Mouse (Mus musculus) olfactory bulb, adult 2 months (tissue): Measurements from ENCODE around the gene Il15. TPM values are rescaled to one million over a fixed set of nuclear protein-coding genes. Genes with fewer than 3 reads are reported as not detected.

Experiments
- H3K27ac ChIP-seq: fragments of 200-500 bp; 2 replicates; pipeline ENCODE4 v1.5.1; 2012; ENCODE audit warnings: low read depth, low read length; ENCODE audit not compliant: insufficient read depth
- H3K4me1 ChIP-seq: fragments of 200-500 bp; 2 replicates; pipeline ENCODE4 v1.6.1; 2012; ENCODE audit warnings: low read length; ENCODE audit not compliant: control insufficient read depth, insufficient read depth
- H3K4me3 ChIP-seq: fragments of 200-500 bp; 2 replicates; pipeline ENCODE4 v1.5.1; 2012; ENCODE audit warnings: mild to moderate bottlenecking, low read depth, low read length, moderate library complexity; ENCODE audit not compliant: insufficient read depth
- CTCF ChIP-seq: fragments of 200-500 bp; IDR thresholded peaks from 2 replicates; pipeline ENCODE4 v1.5.1; 2012; ENCODE audit warnings: low read depth, mild to moderate bottlenecking, low read length, moderate library complexity; ENCODE audit not compliant: insufficient read depth
- POLR2A ChIP-seq: fragments of 200-500 bp; IDR thresholded peaks from 2 replicates; pipeline ENCODE4 v1.6.1; 2012; ENCODE audit warnings: mild to moderate bottlenecking, low read depth, low read length, moderate library complexity; ENCODE audit not compliant: insufficient read depth
- WGBS: fragments of 180-500 bp; shearing (Covaris S2); methylation state at CpG from one replicate; pipeline ENCODE4 v1.1.7; 2018; 5-methylcytosine and 5-hydroxymethylcytosine counted together
- polyA plus RNA-seq: library from polyadenylated mRNA; stranded (reverse); fragments of >200 nt; gene quantifications from 2 replicates; pipeline ENCODE4 v1.2.4, GENCODE M21; 2012; ENCODE audit warnings: low replicate concordance; ENCODE audit not compliant: missing spikeins, insufficient read depth, insufficient read length

The Il15 gene
- polyA plus RNA-seq, 1 experiment = not detected

DNA sequence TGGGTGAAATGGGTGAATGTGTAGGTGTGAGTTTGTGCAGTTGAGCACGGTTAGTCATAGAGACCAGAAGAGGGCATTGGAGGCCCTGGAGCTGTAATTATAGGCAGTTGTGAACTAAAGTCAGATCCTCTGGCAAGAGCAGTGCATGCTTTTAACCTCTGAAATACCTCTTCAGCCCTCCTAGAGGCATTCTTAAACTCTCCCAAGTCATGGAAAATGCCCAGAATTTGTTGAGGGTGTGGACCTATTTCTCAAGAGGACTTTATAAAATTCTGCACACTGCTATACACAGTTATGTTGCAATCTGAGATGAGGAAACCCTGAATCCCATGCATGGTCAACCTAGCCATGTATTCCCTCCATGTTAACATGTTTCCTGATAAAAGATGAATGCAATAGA lies 77.0 kb downstream of the Il15 start:
- H3K27ac ChIP-seq = no peak overlapping the region
- no peak overlapping the region for H3K4me3 ChIP-seq
- no peak for TF ChIP-seq POLR2A
- no peak for TF ChIP-seq CTCF
- H3K4me1 ChIP-seq = no peaks in the 10 kb centered on the region
- 34% methylated on average over 1 of the region's 1 CpGs for WGBS

DNA sequence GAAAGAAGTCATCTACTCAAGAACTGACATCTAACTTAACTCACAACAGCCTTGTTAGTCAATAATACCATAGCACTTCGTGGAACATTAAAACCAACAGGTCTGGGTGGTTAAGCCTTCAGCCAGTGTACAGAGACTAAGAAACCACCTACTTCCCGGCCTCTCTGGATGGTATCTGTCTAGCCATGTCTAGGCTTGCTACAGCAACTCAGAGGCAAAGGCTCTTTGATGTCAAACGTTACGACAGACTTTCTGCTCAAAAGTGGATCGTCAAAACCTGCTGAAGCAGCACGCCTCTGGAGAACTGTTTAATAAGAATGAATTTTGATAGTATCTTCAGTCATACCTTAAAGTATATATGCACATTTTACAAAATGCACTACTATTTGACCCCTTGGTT lies 77.4 kb downstream of the Il15 start:
- H3K4me3 ChIP-seq = no peak overlapping the region
- 90% methylated on average over 6 of the region's 6 CpGs for WGBS

DNA sequence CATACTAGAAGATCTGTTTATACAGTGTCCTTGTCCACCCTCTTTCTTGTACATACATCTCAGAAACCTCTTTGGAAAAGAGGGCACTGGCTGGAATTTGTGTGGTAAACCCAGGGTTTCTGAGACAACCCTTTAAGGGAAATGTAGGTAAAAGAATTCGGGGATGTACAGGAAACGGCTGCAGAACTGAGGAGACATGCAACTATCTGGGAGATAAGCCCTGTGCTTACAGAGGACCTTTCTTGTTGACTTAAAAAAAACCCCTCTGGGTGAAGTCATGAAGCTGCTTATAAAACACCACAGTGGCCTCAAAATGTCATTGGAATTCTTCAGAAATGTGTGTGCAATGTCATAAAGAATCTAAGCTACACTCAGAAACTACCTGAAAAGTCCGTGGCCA lies 85.6 kb downstream of the Il15 start:
- 88% methylated on average over 3 of the region's 3 CpGs for WGBS
- Histone ChIP-seq H3K27ac (no peak overlapping the region), H3K4me3 (no peak overlapping the region), H3K4me1 (no peaks in the 10 kb centered on the region)
- TF ChIP-seq CTCF (no peak), POLR2A (no peak)

More for the DNA sequence above, 77.4 kb downstream of the Il15 start:
- Histone ChIP-seq H3K4me1 (no peaks in the 10 kb centered on the region), H3K27ac (no peak overlapping the region)
- no peak for TF ChIP-seq POLR2A
- TF ChIP-seq CTCF = no peak

DNA sequence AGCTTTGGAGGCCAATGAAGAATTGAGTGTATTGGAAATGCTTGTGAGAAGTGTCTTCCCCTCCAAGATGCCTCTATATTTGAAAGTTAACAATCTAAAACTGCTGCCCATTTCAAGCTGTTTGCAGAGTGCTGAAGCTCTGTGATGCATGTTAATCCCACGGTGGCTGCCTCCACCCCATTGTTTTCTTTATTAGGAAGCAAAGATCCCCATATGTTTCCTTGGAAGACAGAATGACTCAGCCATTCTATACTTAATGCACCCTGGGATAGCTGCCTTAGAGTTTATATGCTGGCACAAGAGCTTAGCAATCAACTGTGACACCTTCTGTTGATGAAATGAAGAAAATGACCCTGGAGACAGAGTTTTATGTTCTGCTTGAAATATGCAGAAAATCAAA lies 96.6 kb downstream of the Il15 start:
- Histone ChIP-seq H3K27ac (no peak overlapping the region), H3K4me3 (no peak overlapping the region), H3K4me1 (no peaks in the 10 kb centered on the region)
- TF ChIP-seq CTCF (no peak), POLR2A (no peak)
- WGBS = 11% methylated on average over 1 of the region's 1 CpGs

DNA sequence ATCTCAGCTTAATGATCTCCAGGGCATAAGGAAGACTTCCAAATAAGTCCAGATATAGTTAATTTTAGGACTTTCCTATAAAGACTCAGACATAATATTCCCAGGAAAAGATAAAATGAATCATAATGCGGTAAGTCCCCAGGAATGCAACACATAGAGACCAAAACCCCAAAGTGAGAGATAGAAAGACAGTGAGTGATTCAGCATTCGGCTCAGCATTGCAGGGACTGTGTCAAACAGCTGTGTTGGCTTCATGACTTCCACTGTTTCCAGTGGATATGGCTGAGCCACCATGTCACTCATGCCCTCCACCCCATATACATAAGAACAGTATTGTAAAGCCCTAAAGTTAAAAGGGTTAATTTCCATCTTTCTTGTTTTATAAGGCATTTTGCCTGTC lies 106.8 kb downstream of the Il15 start:
- H3K27ac ChIP-seq = no peak overlapping the region
- WGBS = 89% methylated on average over 2 of the region's 2 CpGs
- no peak for TF ChIP-seq POLR2A
- TF ChIP-seq CTCF = no peak
- no peaks in the 10 kb centered on the region for H3K4me1 ChIP-seq
- no peak overlapping the region for H3K4me3 ChIP-seq

DNA sequence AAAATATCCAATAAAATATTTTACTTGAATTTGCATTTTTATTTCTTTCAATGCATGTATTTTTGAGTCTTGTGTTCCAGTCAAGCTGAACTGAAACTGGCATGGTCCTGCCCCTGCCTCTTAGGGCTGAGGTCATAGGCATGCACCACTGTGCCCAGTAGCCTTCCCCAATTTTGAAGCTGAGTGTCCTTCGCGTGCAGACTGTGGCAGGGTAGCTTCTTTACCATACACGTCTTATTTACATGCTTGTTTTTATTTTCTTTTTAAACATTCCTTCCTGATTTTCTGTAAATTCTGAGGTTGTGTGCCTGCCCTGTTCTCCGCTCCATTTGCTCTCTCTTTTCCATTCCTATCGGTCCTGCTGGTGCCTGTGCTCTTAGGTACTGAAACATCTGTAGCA lies 111.4 kb downstream of the Il15 start:
- Histone ChIP-seq H3K4me3 (no peak overlapping the region), H3K4me1 (no peaks in the 10 kb centered on the region), H3K27ac (no peak overlapping the region)
- TF ChIP-seq CTCF = no peak
- no peak for TF ChIP-seq POLR2A
- 94% methylated on average over 5 of the region's 5 CpGs for WGBS

DNA sequence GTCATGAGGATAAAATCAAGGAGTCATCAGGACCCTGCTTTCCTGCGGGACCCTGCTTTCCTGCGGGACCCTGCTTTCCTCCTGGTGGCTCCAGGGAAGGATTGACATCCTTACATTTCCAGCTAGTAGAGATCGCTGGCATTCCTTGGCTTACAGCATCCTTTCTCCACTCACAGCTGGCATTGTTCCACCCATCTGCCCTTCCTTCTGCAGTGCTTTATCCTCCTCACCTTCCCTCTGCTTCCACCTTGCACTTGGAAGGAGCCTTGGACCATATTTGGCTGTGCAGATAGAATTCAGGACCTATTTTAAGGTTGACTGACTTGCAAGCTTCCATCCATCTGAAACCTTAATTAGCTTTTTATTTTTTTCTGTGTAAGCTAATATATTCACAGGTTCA lies 117.2 kb downstream of the Il15 start:
- TF ChIP-seq CTCF (no peak), POLR2A (no peak)
- WGBS = 93% methylated on average over 3 of the region's 3 CpGs
- no peak overlapping the region for H3K27ac ChIP-seq
- H3K4me3 ChIP-seq = no peak overlapping the region
- H3K4me1 ChIP-seq = no peaks in the 10 kb centered on the region

DNA sequence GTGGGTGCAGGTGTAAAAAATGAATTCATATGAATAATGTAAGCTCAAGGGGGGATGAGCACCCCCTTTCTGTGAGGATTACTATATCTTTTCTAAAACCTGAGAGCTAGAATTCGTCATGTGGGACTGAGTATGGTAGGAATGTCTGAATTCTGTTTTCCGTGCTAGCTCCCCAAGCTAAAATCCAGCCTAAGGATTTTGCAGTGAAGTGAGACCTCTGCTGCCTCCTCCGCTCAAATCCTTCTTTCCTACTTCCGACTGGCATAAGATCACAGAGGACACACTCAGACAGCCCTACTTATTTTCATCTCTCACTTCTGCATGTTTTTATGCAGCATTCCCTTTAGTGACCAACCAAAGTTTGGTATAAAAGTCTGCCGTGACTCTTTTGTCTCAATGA lies 121.0 kb downstream of the Il15 start:
- TF ChIP-seq CTCF (no peak), POLR2A (no peak)
- H3K27ac ChIP-seq = no peak overlapping the region
- H3K4me3 ChIP-seq = no peak overlapping the region
- no peaks in the 10 kb centered on the region for H3K4me1 ChIP-seq
- 62% methylated on average over 5 of the region's 5 CpGs for WGBS
